In genomic region chr8:119791804-119792704, GRCm38 (mm10) we compare ENCODE assay signal across 8 mouse cellular contexts. TPM values are rescaled to one million over a fixed set of nuclear protein-coding genes. Genes with fewer than 3 reads are reported as not detected.
DNase-seq lines count a peak whose midpoint lies in the region; ATAC-seq lines count a peak whose summit lies in the region.

No protein-coding gene starts in this region.

- intact Hi-C loops in heart, postnatal 10 days (cut with DNase I): no loop called here

- H3K27ac ChIP-seq in midbrain, embryonic 11.5 days (ENCODE audit: low read depth, low read length): peak overlapping the region; percentile 84

- DNase-seq in frontal cortex, postnatal 10 days (ENCODE audit: low spot score in 2 of 2): no peak
- peak; percentile 70 for DNase-seq in adrenal gland, postnatal 25 days
- DNase-seq in heart, postnatal 10 days: peak; percentile 30 to 34
- DNase-seq in kidney, postnatal 36 days: peak; percentile 77 to 85
- DNase-seq in midbrain, embryonic 11.5 days (ENCODE audit: low spot score, missing footprints): peak; percentile 97
- DNase-seq in T-cell, adult 2 months (ENCODE audit: low spot score): no peak
- no peak for DNase-seq in urinary bladder, postnatal 36 days (ENCODE audit: low spot score in 2 of 2)

- peak overlapping the region; percentile 31; the same call in 1 of the 2 replicates for H3K9ac ChIP-seq in midbrain, embryonic 11.5 days (ENCODE audit: low read length)

- H3K4me2 ChIP-seq in midbrain, embryonic 11.5 days: no peak overlapping the region

- 7% methylated on average over 16 of the region's 16 CpGs for WGBS in midbrain, embryonic 11.5 days

- H3K4me3 ChIP-seq in midbrain, embryonic 11.5 days (ENCODE audit: low read depth, low read length): no peak overlapping the region

- H3K9me3 ChIP-seq in midbrain, embryonic 11.5 days (ENCODE audit: control insufficient read depth, low read length): no peaks in the 10 kb centered on the region

- no peaks in the 10 kb centered on the region for H3K27me3 ChIP-seq in midbrain, embryonic 11.5 days (ENCODE audit: control insufficient read depth, insufficient read depth, low read length)

- peak; percentile 42; the same call in 1 of the 2 replicates for ATAC-seq in frontal cortex, adult (ENCODE audit: low TSS enrichment)
- ATAC-seq in midbrain, embryonic 11.5 days (ENCODE audit: low FRiP score): peak; percentile 81

- H3K36me3 ChIP-seq in midbrain, embryonic 11.5 days (ENCODE audit: control insufficient read depth, insufficient read depth, low read length): no peaks in the 10 kb centered on the region

- H3K4me1 ChIP-seq in midbrain, embryonic 11.5 days (ENCODE audit: control insufficient read depth, insufficient read depth, low read length): peaks cover 25% of the 10 kb centered on the region

RNA-seq across cellular contexts. Expression of gene Tldc1, which starts 13.8 kb away (rescaled TPM):
- 11.3 and 22.1 TPM in 2 replicates for total RNA-seq in adrenal gland, postnatal 25 days (2021)
- 10 to 100 TPM; 11.4 to 11.5 TPM for total RNA-seq in heart, postnatal 10 days (2021)
- 6.8 and 7.1 TPM in 2 replicates for polyA plus RNA-seq in midbrain, embryonic 11.5 days (2014; fragmentation: Nextera tagmentation; extraction: Ambion mirVana)

RNA-seq across cellular contexts. Expression of gene Cotl1, which starts 48.3 kb away (rescaled TPM):
- 38.3 and 40.8 TPM in 2 replicates for total RNA-seq in adrenal gland, postnatal 25 days (2021)
- 10 to 100 TPM; 39.4 to 44.2 TPM for total RNA-seq in heart, postnatal 10 days (2021)
- polyA plus RNA-seq in midbrain, embryonic 11.5 days (2014; fragmentation: Nextera tagmentation; extraction: Ambion mirVana): 411 and 445 TPM in 2 replicates

Comparison
In these comparisons a context has a peak if more than half of its experiments do, and no peak if none do; other contexts are left out.
1. DNase-seq: peak in adrenal gland, postnatal 25 days (single experiment), heart, postnatal 10 days (2 of 2), kidney, postnatal 36 days (2 of 2) and midbrain, embryonic 11.5 days (single experiment); none in frontal cortex, postnatal 10 days (0 of 2), T-cell, adult 2 months (single experiment) and urinary bladder, postnatal 36 days (0 of 2).